Mouse (Mus musculus) bone marrow macrophage, adult 2 months (primary cell): Measurements from ENCODE around the gene Dusp10.

Experiments used
- CTCF ChIP-seq: IDR thresholded peaks from 2 replicates; pipeline ENCODE4 v1.5.1; 2012; ENCODE audit warnings: low read depth, mild to moderate bottlenecking, low read length, moderate library complexity
- POLR2A ChIP-seq: IDR thresholded peaks from 2 replicates; pipeline ENCODE4 v1.6.1; 2012; ENCODE audit warnings: mild to moderate bottlenecking, low read depth, low read length, borderline replicate concordance

DNA sequence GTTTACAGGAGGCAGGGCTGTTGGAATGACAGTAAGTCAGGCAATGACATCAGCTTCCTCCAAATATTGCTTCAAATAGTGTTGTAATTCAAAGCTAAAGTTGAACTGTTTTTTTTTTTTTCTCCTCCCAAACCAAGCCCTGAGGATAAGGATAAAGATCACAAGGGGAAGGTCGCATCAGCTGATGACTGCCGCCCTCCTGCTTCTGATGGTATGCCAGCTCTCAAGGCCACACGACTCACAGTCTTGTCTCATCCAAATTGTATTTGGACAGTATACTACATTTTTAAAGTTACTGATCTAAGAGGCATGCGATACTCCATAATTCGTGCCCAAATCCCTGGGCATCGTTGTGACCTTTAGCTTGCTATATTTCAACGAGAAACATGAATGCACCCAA, 70.1 kb downstream of the Dusp10 start:
- TF ChIP-seq CTCF (no peak), POLR2A (no peak)
